Mouse (Mus musculus) testis, adult 2 months (tissue): ENCODE measurements around the gene BC051019. TPM values are rescaled to one million over a fixed set of nuclear protein-coding genes. Genes with fewer than 3 reads are reported as not detected.

Experiments used
- H3K27ac ChIP-seq: fragments of 200-500 bp; 2 replicates; pipeline ENCODE4 v1.5.1; 2012; ENCODE audit warnings: low read depth, low read length; ENCODE audit not compliant: control insufficient read depth, insufficient read depth
- H3K27me3 ChIP-seq: fragments of 200-500 bp; 2 replicates; pipeline ENCODE4 v1.6.1; 2012; ENCODE audit warnings: mild to moderate bottlenecking, low read length, moderate library complexity; ENCODE audit not compliant: control insufficient read depth, insufficient read depth
- H3K36me3 ChIP-seq: fragments of 200-500 bp; 2 replicates; pipeline ENCODE4 v1.6.1; 2012; ENCODE audit warnings: mild to moderate bottlenecking, low read length; ENCODE audit not compliant: control insufficient read depth, insufficient read depth
- H3K4me1 ChIP-seq: fragments of 200-500 bp; 2 replicates; pipeline ENCODE4 v1.6.1; 2012; ENCODE audit warnings: low read length; ENCODE audit not compliant: control insufficient read depth, insufficient read depth
- H3K4me3 ChIP-seq: fragments of 200-500 bp; 2 replicates; pipeline ENCODE4 v1.5.1; 2012; ENCODE audit warnings: low read depth, mild to moderate bottlenecking, low read length, moderate library complexity, mixed read lengths; ENCODE audit not compliant: control insufficient read depth
- CTCF ChIP-seq: fragments of 200-500 bp; IDR thresholded peaks from 2 replicates; pipeline ENCODE4 v1.5.1; 2012; ENCODE audit warnings: low read depth, mild to moderate bottlenecking, inconsistent platforms, low read length, moderate library complexity; ENCODE audit not compliant: control insufficient read depth, insufficient read depth, insufficient replicate concordance
- POLR2A ChIP-seq: fragments of 200-500 bp; IDR thresholded peaks from 2 replicates; pipeline ENCODE4 v1.6.1; 2012; ENCODE audit warnings: low read depth, mild to moderate bottlenecking, inconsistent platforms, low read length, moderate library complexity; ENCODE audit not compliant: control insufficient read depth
- polyA plus RNA-seq: library from polyadenylated mRNA; depleted of rRNA; stranded (reverse); fragments of >200 nt; gene quantifications from 2 replicates; pipeline ENCODE4 v1.2.3, GENCODE M21; 2012; rRNA removed

The BC051019 gene
- 0.40 and 0.57 TPM in 2 replicates for polyA plus RNA-seq

DNA sequence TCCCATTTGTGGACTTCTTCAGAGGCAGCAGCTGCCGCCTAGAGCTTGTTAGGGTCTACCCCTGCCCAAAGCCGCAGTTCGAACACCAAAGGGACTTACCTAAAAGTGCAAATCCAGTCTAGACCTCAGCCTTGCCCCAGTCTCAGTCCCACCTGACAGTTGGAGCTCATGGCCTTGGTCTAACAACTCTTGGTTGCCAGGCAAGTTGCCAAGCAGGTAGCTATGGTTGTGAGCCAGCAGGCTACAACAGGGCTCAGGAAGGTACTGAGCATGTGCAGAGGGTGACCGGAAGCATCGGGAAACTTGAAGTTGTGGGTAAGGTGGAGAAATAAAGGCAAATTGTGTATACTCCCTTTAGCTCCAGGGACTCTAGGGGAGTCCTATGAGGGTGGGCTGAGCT is at the start of gene BC051019:
TSS of gene BC051019 (minus strand) at position 154 of the 400 bp plus-strand sequence.
- H3K27me3 ChIP-seq: no peaks in the 10 kb centered on the region
- TF ChIP-seq POLR2A (no peak), CTCF (no peak)
- no peaks in the 10 kb centered on the region for H3K36me3 ChIP-seq
- H3K4me1 ChIP-seq: peaks cover 15% of the 10 kb centered on the region
- no peak within 1 kb of the TSS for H3K27ac ChIP-seq
- H3K4me3 ChIP-seq: no peak within 1 kb of the TSS

DNA sequence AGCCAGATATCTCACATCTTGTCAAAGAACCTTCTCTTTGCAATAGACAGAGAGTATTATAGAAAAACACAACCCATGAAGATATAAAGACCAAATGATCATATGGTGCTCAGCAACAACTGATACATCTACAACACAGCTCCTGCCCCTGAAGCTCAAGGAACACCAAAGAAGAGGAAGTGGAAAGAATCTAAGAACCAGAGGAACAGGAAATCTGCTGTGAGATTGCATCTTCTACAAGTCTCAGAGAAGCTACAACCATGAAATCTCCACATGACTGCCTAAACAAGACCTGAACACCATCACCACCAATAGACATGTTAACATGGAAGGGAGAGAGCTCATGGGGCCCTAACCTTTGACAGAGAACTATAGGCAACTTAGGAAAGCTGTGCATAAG is 48.6 kb upstream of the BC051019 start:
- no peak overlapping the region for H3K27ac ChIP-seq
- H3K36me3 ChIP-seq: no peaks in the 10 kb centered on the region
- TF ChIP-seq CTCF (no peak), POLR2A (no peak)
- no peak overlapping the region for H3K4me3 ChIP-seq
- no peaks in the 10 kb centered on the region for H3K27me3 ChIP-seq
- H3K4me1 ChIP-seq: no peaks in the 10 kb centered on the region

DNA sequence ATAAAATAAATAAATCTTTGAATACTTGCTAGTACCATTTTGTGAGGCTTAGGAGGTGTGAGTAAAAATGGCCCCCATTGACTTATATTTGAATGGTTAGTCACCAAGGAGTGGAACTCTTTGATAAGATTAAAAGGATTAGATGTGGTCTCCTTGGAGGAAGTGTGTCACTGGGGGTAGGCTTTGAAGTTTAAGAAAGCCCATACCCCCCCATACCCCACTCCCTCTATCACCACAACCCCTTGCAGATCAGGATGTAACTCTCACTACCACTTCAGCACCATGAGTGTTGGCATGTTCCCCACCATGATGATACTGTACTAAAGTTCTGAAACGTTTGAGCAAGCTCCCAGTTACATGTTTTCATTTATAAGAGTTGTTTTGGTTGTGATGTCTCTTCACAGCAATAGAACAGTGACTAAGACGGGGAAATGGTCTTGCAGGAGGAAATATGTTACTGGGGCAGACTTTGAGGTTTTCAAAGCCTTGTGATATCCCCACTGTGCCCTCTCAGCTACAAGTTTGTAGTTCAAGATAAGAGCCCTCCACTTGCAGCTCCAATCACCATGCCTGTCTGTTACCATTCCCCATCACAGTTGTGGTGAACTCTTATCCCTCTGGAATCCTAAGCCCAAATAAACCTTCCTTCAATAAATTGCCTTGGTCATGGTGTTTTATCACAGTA is 45.2 kb upstream of the BC051019 start:
- no peaks in the 10 kb centered on the region for H3K4me1 ChIP-seq
- TF ChIP-seq POLR2A (no peak), CTCF (no peak)
- no peaks in the 10 kb centered on the region for H3K27me3 ChIP-seq
- H3K36me3 ChIP-seq: no peaks in the 10 kb centered on the region
- no peak overlapping the region for H3K4me3 ChIP-seq
- no peak overlapping the region for H3K27ac ChIP-seq

DNA sequence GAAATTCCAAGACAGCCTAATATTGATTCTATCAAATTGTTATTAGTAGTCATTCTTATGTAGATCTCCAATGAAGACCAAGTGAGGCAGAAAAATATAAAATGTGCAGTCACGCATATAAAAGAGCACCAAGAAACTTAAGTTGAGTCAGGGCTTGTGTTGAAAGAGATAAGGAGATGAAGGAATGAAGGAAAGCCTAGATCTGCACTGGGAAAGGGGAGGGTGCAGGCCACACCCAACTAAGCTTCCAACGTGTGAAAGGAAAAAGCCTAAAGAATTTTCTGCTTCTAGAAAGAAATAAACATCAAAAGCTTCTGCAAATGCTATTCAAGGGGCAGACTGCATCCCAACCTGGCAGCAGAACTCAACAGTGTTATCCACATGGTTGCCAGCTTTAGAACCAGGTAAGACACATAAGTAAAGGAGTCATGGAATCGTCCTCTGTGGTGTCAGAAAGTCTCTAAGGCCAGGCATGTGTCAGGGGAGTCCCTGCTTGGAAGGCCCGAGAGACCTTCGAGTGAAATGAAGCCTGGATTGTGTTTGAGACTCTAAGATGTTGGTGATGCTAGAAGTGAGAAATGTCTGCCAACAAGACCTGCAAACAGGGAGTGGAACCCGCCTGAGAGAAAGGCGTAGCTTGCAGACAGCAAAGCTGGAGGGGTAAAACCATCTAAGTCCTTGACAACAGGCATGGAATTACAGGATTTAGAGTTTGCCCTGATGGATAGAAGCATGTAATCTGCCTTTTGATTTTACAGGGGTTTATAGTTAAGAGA is 44.1 kb upstream of the BC051019 start:
- TF ChIP-seq POLR2A (no peak), CTCF (no peak)
- Histone ChIP-seq H3K27me3 (no peaks in the 10 kb centered on the region), H3K36me3 (no peaks in the 10 kb centered on the region), H3K4me1 (no peaks in the 10 kb centered on the region), H3K27ac (no peak overlapping the region), H3K4me3 (no peak overlapping the region)

- Histone ChIP-seq H3K27me3 (no peaks in the 10 kb centered on the region), H3K4me3 (no peak overlapping the region), H3K27ac (no peak overlapping the region), H3K4me1 (no peaks in the 10 kb centered on the region), H3K36me3 (no peaks in the 10 kb centered on the region)
- TF ChIP-seq CTCF: no peak
- TF ChIP-seq POLR2A: no peak
These were observed 40.4 kb upstream of the BC051019 start for GRCm38 (mm10) chr7:109764009-109764408.

DNA sequence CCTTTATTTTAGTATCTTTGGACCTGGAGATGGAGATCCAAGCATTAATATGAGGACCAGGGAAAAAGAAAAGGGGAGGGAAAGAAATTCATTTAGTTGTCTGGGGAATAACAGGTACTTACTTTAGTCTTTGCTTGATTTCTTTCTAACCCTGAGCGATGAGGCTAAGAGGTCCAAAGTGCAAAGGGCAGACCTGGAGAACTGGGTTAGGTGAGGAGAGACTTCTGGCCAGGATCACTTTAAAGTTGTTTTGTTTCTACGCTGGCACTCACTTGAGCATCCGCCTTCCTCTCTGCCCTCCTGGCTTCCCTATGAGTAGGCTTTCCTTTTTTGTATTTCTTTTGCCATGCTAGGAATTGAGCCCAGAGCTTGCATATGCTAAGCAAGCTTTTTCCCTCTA is 32.6 kb upstream of the BC051019 start:
- TF ChIP-seq POLR2A (no peak), CTCF (no peak)
- no peak overlapping the region for H3K27ac ChIP-seq
- peaks cover 4% of the 10 kb centered on the region; the same call in 1 of the 2 replicates for H3K4me1 ChIP-seq
- no peaks in the 10 kb centered on the region for H3K36me3 ChIP-seq
- H3K4me3 ChIP-seq: no peak overlapping the region
- no peaks in the 10 kb centered on the region for H3K27me3 ChIP-seq

DNA sequence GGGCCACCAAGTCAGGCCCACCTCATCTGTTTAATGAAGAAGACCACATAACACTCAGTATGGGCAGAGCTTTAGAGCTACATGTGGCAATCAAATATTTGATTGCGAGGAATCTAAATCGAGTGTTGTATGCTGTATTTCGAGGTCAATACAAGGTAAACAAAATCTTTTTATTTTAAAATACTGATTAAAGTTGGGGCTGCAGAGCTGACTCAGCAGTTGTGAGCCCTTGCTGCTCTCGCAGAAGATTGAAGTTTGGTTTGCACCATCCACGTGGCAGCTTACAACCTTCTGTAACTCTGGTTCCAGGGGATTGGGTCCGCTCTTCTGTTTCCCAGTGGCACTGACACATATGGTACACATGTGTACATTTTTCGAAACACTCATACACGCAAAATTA is 30.4 kb upstream of the BC051019 start:
- no peaks in the 10 kb centered on the region for H3K36me3 ChIP-seq
- no peak overlapping the region for H3K4me3 ChIP-seq
- peaks cover 5% of the 10 kb centered on the region; the same call in 1 of the 2 replicates for H3K4me1 ChIP-seq
- no peak overlapping the region for H3K27ac ChIP-seq
- no peak for TF ChIP-seq CTCF
- no peak for TF ChIP-seq POLR2A
- H3K27me3 ChIP-seq: no peaks in the 10 kb centered on the region
